Mouse (Mus musculus): ENCODE data around the gene Ptpn18. TPM values are rescaled to one million over a fixed set of nuclear protein-coding genes. Genes with fewer than 3 reads are reported as not detected.
A peak's percentile ranks its signal among the peaks of the same experiment; 100 is the strongest.

Gene Ptpn18
- polyA plus RNA-seq, 1 experiment: 587 TPM

GRCm38 (mm10) chr1:34472427-34473300, 13.1 kb downstream of the Ptpn18 start:
- peak; percentile 64 to 78 for DNase-seq (ENCODE audit: low read depth in 1 of 2, low spot score in 2 of 2)
- WGBS: under 1% methylated on average over 42 of the region's 43 CpGs
- peaks cover 2% of the 10 kb centered on the region; the same call in 1 of the 2 replicates for H3K36me3 ChIP-seq (ENCODE audit: control insufficient read depth, insufficient read depth, low read length)
- H3K4me1 ChIP-seq (ENCODE audit: control insufficient read depth, insufficient read depth, insufficient read length): peaks cover 6% of the 10 kb centered on the region; the same call in 1 of the 2 replicates
- peak overlapping the region; percentile 80 for H3K4me3 ChIP-seq (ENCODE audit: extremely low read depth, insufficient read depth, insufficient read length)
- TF ChIP-seq POLR2A (IDR thresholded peaks at IDR 0.05; ENCODE audit: low read depth, low read length): peak; percentile 49; the same call in 1 of the 2 replicates
- TF ChIP-seq CTCF (IDR thresholded peaks at IDR 0.05; ENCODE audit: extremely low read depth, insufficient read depth, insufficient read length, insufficient replicate concordance): 0 out of 2 replicates have a peak, but pooled peaks have one; percentile 1
- H3K27me3 ChIP-seq (ENCODE audit: control insufficient read depth, insufficient read depth, low read length): no peaks in the 10 kb centered on the region
- peak overlapping the region; percentile 91 for H3K27ac ChIP-seq (ENCODE audit: insufficient read depth, low read length)

- H3K27me3 ChIP-seq (ENCODE audit: control insufficient read depth, insufficient read depth, low read length): no peaks in the 10 kb centered on the region
- peaks cover 2% of the 10 kb centered on the region; the same call in 1 of the 2 replicates for H3K36me3 ChIP-seq (ENCODE audit: control insufficient read depth, insufficient read depth, low read length)
- H3K4me3 ChIP-seq (ENCODE audit: extremely low read depth, insufficient read depth, insufficient read length): peak overlapping the region; percentile 18; the same call in 1 of the 2 replicates
- 7% methylated on average over 11 of the region's 11 CpGs for WGBS
- peak overlapping the region; percentile 90 for H3K27ac ChIP-seq (ENCODE audit: insufficient read depth, low read length)
- DNase-seq (ENCODE audit: low read depth in 1 of 2, low spot score in 2 of 2): peak; percentile 27 to 50
- TF ChIP-seq POLR2A (IDR thresholded peaks at IDR 0.05; ENCODE audit: low read depth, low read length) (no peak; the same call in 1 of the 2 replicates), CTCF (IDR thresholded peaks at IDR 0.05; ENCODE audit: extremely low read depth, insufficient read depth, insufficient read length, insufficient replicate concordance) (no peak)
- H3K4me1 ChIP-seq (ENCODE audit: control insufficient read depth, insufficient read depth, insufficient read length): peaks cover 36% of the 10 kb centered on the region
Observed at GRCm38 (mm10) chr1:34478891-34479655, 19.5 kb downstream of the Ptpn18 start.

- no peak for TF ChIP-seq CTCF (IDR thresholded peaks at IDR 0.05; ENCODE audit: extremely low read depth, insufficient read depth, insufficient read length, insufficient replicate concordance)
- no peak for TF ChIP-seq POLR2A (IDR thresholded peaks at IDR 0.05; ENCODE audit: low read depth, low read length)
- Histone ChIP-seq H3K27ac (ENCODE audit: insufficient read depth, low read length) (peak overlapping the region; percentile 67), H3K27me3 (ENCODE audit: control insufficient read depth, insufficient read depth, low read length) (no peaks in the 10 kb centered on the region), H3K4me1 (ENCODE audit: control insufficient read depth, insufficient read depth, insufficient read length) (peaks cover 47% of the 10 kb centered on the region), H3K36me3 (ENCODE audit: control insufficient read depth, insufficient read depth, low read length) (peaks cover 2% of the 10 kb centered on the region; the same call in 1 of the 2 replicates), H3K4me3 (ENCODE audit: extremely low read depth, insufficient read depth, insufficient read length) (no peak overlapping the region)
- DNase-seq (ENCODE audit: low read depth in 1 of 2, low spot score in 2 of 2): no peak
- whole genome bisulfite sequencing: 10% methylated on average over 5 of the region's 5 CpGs
Observed at GRCm38 (mm10) chr1:34480801-34481200, 21.2 kb downstream of the Ptpn18 start.

- H3K36me3 ChIP-seq (ENCODE audit: control insufficient read depth, insufficient read depth, low read length): no peaks in the 10 kb centered on the region
- no peak overlapping the region for H3K4me3 ChIP-seq (ENCODE audit: extremely low read depth, insufficient read depth, insufficient read length)
- no peak for DNase-seq (ENCODE audit: low read depth in 1 of 2, low spot score in 2 of 2)
- H3K4me1 ChIP-seq (ENCODE audit: control insufficient read depth, insufficient read depth, insufficient read length): peaks cover 47% of the 10 kb centered on the region
- no peaks in the 10 kb centered on the region for H3K27me3 ChIP-seq (ENCODE audit: control insufficient read depth, insufficient read depth, low read length)
- 15% methylated on average over 5 of the region's 5 CpGs for WGBS
- H3K27ac ChIP-seq (ENCODE audit: insufficient read depth, low read length): peak overlapping the region; percentile 30; the same call in 1 of the 2 replicates
- TF ChIP-seq POLR2A (IDR thresholded peaks at IDR 0.05; ENCODE audit: low read depth, low read length) (no peak), CTCF (IDR thresholded peaks at IDR 0.05; ENCODE audit: extremely low read depth, insufficient read depth, insufficient read length, insufficient replicate concordance) (no peak)
Observed at GRCm38 (mm10) chr1:34481920-34482669, 22.5 kb downstream of the Ptpn18 start.

GRCm38 (mm10) chr1:34484470-34484869, 24.9 kb downstream of the Ptpn18 start:
- TF ChIP-seq CTCF (IDR thresholded peaks at IDR 0.05; ENCODE audit: extremely low read depth, insufficient read depth, insufficient read length, insufficient replicate concordance) (no peak), POLR2A (IDR thresholded peaks at IDR 0.05; ENCODE audit: low read depth, low read length) (no peak)
- DNase-seq (ENCODE audit: low read depth in 1 of 2, low spot score in 2 of 2): no peak
- 42% methylated on average over 10 of the region's 10 CpGs for WGBS
- peak overlapping the region; percentile 25; the same call in 1 of the 2 replicates for H3K27ac ChIP-seq (ENCODE audit: insufficient read depth, low read length)
- no peaks in the 10 kb centered on the region for H3K27me3 ChIP-seq (ENCODE audit: control insufficient read depth, insufficient read depth, low read length)
- H3K36me3 ChIP-seq (ENCODE audit: control insufficient read depth, insufficient read depth, low read length): no peaks in the 10 kb centered on the region
- peak overlapping the region; percentile 20; the same call in 1 of the 2 replicates for H3K4me3 ChIP-seq (ENCODE audit: extremely low read depth, insufficient read depth, insufficient read length)
- H3K4me1 ChIP-seq (ENCODE audit: control insufficient read depth, insufficient read depth, insufficient read length): peaks cover 38% of the 10 kb centered on the region
